Mouse (Mus musculus): Measurements from ENCODE around the gene Aga. TPM values are rescaled to one million over a fixed set of nuclear protein-coding genes. Genes with fewer than 3 reads are reported as not detected.

Gene Aga
- 6.8 TPM for total RNA-seq (2023)

DNA sequence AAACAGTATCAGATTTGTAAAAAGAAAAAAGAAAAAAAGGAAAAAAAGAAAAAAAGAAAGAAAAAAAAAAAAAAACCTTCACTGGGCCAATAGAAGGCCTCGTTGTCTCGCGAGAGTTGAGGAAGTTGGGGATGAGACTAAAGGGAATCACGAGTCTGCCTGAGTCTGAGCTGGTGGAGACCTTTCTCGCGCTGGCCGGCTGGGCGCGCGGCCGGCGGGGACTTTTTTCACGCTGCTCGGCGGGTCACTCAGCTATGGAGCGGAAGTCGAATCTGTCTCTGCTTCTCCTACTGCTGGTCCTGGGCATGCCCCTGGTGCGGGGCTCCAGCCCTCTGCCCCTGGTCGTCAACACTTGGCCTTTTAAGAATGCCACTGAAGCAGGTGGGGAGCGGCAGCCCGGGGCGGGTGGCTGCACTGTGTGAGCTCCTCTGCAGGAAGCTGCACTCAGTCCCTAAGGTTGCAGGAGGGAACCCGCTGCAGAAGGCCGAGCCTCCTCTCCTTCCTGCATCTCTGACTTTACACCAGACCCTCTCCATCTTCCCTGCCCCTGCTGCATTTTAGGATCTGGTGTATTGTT lies at the start of gene Aga:
Gene Aga, plus strand, starts transcription at position 177 of the 577 bp plus-strand sequence.

Other genes with a start within 250 kb of the Aga start
- 1.3 TPM for gene Neil3, start 127.3 kb downstream of the Aga start, total RNA-seq (2023)